Mouse (Mus musculus) brain, embryonic 14.5 days (tissue): Measurements from ENCODE around the gene Mtg2.

Experiments
- CTCF ChIP-seq: fragments of 200-500 bp; IDR thresholded peaks from 2 replicates; pipeline ENCODE4 v1.5.1; 2012; ENCODE audit warnings: inconsistent platforms, mild to moderate bottlenecking, moderate library complexity, borderline replicate concordance; ENCODE audit not compliant: insufficient read depth, insufficient read length; ENCODE audit errors: extremely low read depth
- POLR2A ChIP-seq: fragments of 200-500 bp; IDR thresholded peaks from 2 replicates; pipeline ENCODE4 v1.6.1; 2012; ENCODE audit warnings: mild to moderate bottlenecking, inconsistent platforms, borderline replicate concordance; ENCODE audit not compliant: poor library complexity, insufficient read depth, insufficient read length, severe bottlenecking; ENCODE audit errors: extremely low read depth

DNA sequence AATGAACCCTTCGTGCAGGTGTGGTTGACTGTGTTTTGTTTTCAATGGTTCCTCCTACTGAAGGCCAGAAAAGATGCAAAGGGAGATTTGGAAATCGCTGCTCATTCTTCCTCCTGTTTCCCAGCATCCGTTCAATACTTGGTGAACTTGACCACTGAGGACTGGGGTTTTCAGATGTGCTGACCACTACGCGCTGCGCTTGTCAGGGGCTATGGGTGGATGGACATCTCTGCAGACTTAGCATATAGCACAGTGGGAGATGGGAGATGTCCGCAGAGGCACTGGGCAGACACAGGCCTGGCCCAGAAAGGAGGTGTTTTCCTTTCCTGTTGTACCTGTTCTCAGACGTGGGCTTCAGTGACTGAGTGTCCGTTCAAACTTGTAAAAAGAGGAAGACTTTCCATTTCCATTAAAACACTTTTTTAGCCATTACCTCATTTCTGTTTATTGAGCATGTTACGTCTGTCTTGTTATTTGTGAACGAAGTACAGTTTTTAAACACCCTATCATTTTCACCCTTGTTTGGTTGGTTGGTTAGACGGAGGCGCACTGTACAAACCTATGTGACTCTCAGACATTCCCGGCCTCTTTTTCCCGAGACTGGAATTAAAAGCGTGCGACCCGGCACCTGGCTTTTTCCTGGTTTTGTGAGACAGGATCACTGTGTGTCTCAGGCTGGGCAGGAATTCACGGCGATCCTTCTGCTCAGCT lies 463 bp upstream of the Mtg2 start:
- TF ChIP-seq POLR2A (no peak), CTCF (no peak)
